Mouse (Mus musculus) midbrain, embryonic 16.5 days (tissue): ENCODE measurements around the gene Opn1mw. TPM values are rescaled to one million over a fixed set of nuclear protein-coding genes. Genes with fewer than 3 reads are reported as not detected.
"Not testable (repeated sequence)": the region's sequence is repeated elsewhere in the genome, so short reads cannot be mapped to it uniquely, and the experiment has no call there.

Experiments used
- ATAC-seq: fragments of 200-750 bp; cut with Nextera tagmentation; 2 replicates; pipeline ENCODE4 v1.8.0; 2017; ENCODE audit warnings: moderate TSS enrichment
- H3K27ac ChIP-seq: fragments of 300-500 bp; sonication (generic); 2 replicates; pipeline ENCODE4 v1.5.1; 2014; ENCODE audit warnings: mild to moderate bottlenecking, low read length, mixed read lengths
- H3K27me3 ChIP-seq: fragments of 300-500 bp; sonication (generic); 2 replicates; pipeline ENCODE4 v1.6.1; 2014; ENCODE audit warnings: low read depth, low read length, mixed read lengths; ENCODE audit not compliant: control insufficient read depth, insufficient read depth
- H3K36me3 ChIP-seq: fragments of 300-500 bp; sonication (generic); 2 replicates; pipeline ENCODE4 v1.6.1; 2014; ENCODE audit warnings: mild to moderate bottlenecking, low read length, moderate library complexity, mixed read lengths; ENCODE audit not compliant: control insufficient read depth, insufficient read depth
- H3K4me1 ChIP-seq: fragments of 300-500 bp; sonication (generic); 2 replicates; pipeline ENCODE4 v1.6.1; 2014; ENCODE audit warnings: mild to moderate bottlenecking, low read length, mixed read lengths; ENCODE audit not compliant: control insufficient read depth, insufficient read depth
- H3K4me2 ChIP-seq: fragments of 300-500 bp; sonication (generic); 2 replicates; pipeline ENCODE4 v1.6.1; 2014; ENCODE audit warnings: mild to moderate bottlenecking, low read length, mixed read lengths
- H3K4me3 ChIP-seq: fragments of 300-500 bp; sonication (generic); 2 replicates; pipeline ENCODE4 v1.5.1; 2014; ENCODE audit warnings: low read depth, mild to moderate bottlenecking, low read length, moderate library complexity, mixed read lengths
- H3K9ac ChIP-seq: fragments of 300-500 bp; sonication (generic); 2 replicates; pipeline ENCODE4 v1.6.1; 2014; ENCODE audit warnings: low read depth, low read length, mixed read lengths
- H3K9me3 ChIP-seq: fragments of 300-500 bp; sonication (generic); replicated peaks from 2 replicates; pipeline ENCODE4 v1.6.1; 2014; ENCODE audit warnings: mild to moderate bottlenecking, low read length, mixed read lengths; ENCODE audit not compliant: control insufficient read depth, poor library complexity, severe bottlenecking
- WGBS: fragments of 180-500 bp; shearing (Covaris S2); extraction: QIAGEN DNeasy Blood & Tissue Kit; methylation state at CpG from one replicate; pipeline ENCODE4 v1.1.7; 2014; 5-methylcytosine and 5-hydroxymethylcytosine counted together
- polyA plus RNA-seq: library from polyadenylated mRNA; unstranded; fragments of >200 nt; fragmentation: Nextera tagmentation; extraction: Ambion mirVana; gene quantifications from 2 replicates; pipeline ENCODE4 v1.2.1, GENCODE M21; 2015

The Opn1mw gene
- polyA plus RNA-seq, 1 experiment from 2014 or later, result not detected

DNA sequence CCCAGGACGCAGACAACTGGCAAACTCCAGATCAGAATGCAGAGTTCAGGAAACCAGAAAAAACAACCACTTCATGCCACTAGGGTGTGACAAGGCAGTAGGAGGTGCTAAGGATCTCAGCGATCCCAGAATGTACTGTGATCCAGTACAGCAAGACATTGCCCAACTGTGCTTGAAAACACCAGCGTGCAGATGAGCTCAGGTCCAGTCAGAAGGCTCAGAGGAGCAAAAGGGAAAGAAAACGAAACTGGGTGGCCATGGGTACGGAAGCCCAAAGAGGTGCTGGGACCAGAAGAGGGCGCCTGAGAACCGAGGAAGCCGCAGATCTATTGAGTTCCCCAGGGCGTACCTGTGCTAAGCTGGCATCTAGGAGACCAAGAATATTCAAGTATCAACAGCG lies 11.8 kb upstream of the Opn1mw start:
- Histone ChIP-seq H3K4me3 (peak overlapping the region; percentile 19), H3K27ac (no peak overlapping the region), H3K9ac (peak overlapping the region; percentile 33; the same call in 1 of the 2 replicates), H3K4me2 (peak overlapping the region; percentile 35), H3K4me1 (no peaks in the 10 kb centered on the region), H3K36me3 (no peaks in the 10 kb centered on the region), H3K27me3 (no peaks in the 10 kb centered on the region), H3K9me3 (no peaks in the 10 kb centered on the region)
- peak; percentile 73 for ATAC-seq
- 15% methylated on average over 10 of the region's 10 CpGs for WGBS

GRCm38 (mm10) chrX:74124975-74125374 lies 2.3 kb upstream of the Opn1mw start:
- Histone ChIP-seq H3K4me1 (no peaks in the 10 kb centered on the region), H3K27me3 (no peaks in the 10 kb centered on the region), H3K36me3 (no peaks in the 10 kb centered on the region), H3K9me3 (no peaks in the 10 kb centered on the region), H3K4me3 (no peak overlapping the region), H3K9ac (no peak overlapping the region), H3K27ac (no peak overlapping the region), H3K4me2 (no peak overlapping the region)
- ATAC-seq, result no peak
- 58% methylated on average over 2 of the region's 2 CpGs for WGBS

DNA sequence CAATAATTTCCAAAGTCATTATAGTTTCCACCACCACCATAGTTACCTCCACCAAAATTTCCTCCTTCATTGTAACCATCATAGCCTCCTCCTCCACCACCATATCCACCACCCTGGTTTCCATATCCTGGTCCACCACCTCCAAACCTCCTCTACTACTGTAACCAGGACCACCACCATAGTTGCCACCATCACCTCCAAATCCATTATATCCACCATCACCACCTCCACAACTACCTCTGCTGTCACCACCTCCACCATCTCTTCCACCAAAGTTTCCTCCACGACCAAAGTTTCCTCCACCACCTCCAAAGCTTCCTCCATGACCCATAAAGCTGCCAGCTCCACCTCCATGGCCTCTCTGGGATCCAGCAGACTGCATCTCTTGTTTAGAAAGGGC lies 8.0 kb downstream of the Opn1mw start, which contains the start of gene Mecp2:
Gene Mecp2, minus strand, starts transcription at position 101 of the 400 bp plus-strand sequence.
- not testable (repeated sequence) for H3K27me3 ChIP-seq, H3K27ac ChIP-seq, H3K9me3 ChIP-seq, ATAC-seq, H3K36me3 ChIP-seq, H3K9ac ChIP-seq, H3K4me3 ChIP-seq, H3K4me2 ChIP-seq, H3K4me1 ChIP-seq
- WGBS, result 43% methylated on average over 1 of the region's 1 CpGs

DNA sequence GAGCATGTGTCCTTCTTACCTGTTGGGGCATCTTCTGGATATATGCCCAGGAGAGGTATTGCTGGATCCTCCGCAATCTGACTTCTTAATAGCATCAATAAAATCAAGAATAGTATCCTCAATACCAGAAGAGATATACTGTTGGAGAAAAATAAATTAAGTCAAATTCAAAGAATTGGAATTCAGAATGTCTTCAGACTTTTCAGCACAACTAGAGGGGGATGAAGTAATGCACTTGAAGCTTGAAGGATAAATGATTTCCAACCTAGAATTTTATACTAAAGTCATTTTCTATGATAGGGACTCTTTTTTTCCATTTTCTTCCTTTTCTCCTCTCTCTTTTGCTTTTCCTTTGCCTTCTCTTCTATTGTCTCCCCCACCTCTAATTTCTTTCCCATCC lies 40.5 kb downstream of the Opn1mw start, which contains the start of gene Tex28:
Gene Tex28, minus strand, starts transcription at position 101 of the 400 bp plus-strand sequence.
- no peaks in the 10 kb centered on the region for H3K4me1 ChIP-seq
- H3K4me3 ChIP-seq, result no peak within 1 kb of the TSS
- H3K27ac ChIP-seq, result no peak within 1 kb of the TSS
- no peak for ATAC-seq
- 94% methylated on average over 1 of the region's 1 CpGs for WGBS
- H3K9me3 ChIP-seq, result no peaks in the 10 kb centered on the region
- H3K36me3 ChIP-seq, result no peaks in the 10 kb centered on the region
- H3K4me2 ChIP-seq, result no peak within 1 kb of the TSS
- H3K9ac ChIP-seq, result no peak within 1 kb of the TSS
- no peaks in the 10 kb centered on the region for H3K27me3 ChIP-seq

DNA sequence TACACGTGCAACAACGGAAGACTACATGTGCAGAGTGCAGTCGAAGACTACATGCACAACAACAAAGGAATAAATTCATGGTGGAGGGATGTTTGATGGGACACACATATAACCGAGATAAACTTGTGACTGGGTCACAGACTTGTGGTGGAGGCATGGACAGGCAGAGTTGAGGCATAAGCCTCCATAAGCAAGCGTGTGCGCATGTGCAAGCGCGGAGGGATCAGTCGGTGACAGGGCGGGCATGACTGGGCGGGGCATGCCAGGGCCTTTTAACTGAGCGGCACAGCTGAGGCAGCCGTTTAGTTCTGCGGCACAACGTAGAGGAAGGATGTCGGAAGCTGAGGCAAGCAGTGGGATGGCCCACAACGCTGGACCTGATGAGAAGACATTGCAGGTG lies 49.7 kb downstream of the Opn1mw start, which contains the start of gene Tktl1:
Gene Tktl1, plus strand, starts transcription at position 301 of the 400 bp plus-strand sequence.
- no peaks in the 10 kb centered on the region for H3K27me3 ChIP-seq
- WGBS, result 92% methylated on average over 17 of the region's 17 CpGs
- no peak within 1 kb of the TSS for H3K27ac ChIP-seq
- H3K4me1 ChIP-seq, result no peaks in the 10 kb centered on the region
- ATAC-seq, result no peak
- H3K36me3 ChIP-seq, result no peaks in the 10 kb centered on the region
- no peaks in the 10 kb centered on the region for H3K9me3 ChIP-seq
- H3K4me3 ChIP-seq, result no peak within 1 kb of the TSS
- no peak within 1 kb of the TSS for H3K9ac ChIP-seq
- H3K4me2 ChIP-seq, result no peak within 1 kb of the TSS

Other genes with a start within 250 kb of the Opn1mw start
- 0.09 and 0.34 TPM in 2 replicates for gene Avpr2, start 235.4 kb upstream of the Opn1mw start, polyA plus RNA-seq
- gene L1cam, start 231.4 kb upstream of the Opn1mw start, polyA plus RNA-seq, result 122 and 134 TPM in 2 replicates
- 3.0 and 3.3 TPM in 2 replicates for gene Arhgap4, start 205.6 kb upstream of the Opn1mw start, polyA plus RNA-seq
- 84.6 and 85.4 TPM in 2 replicates for gene Naa10, start 205.5 kb upstream of the Opn1mw start, polyA plus RNA-seq
- gene Renbp, start 196.6 kb upstream of the Opn1mw start, polyA plus RNA-seq, result 8.9 and 9.1 TPM in 2 replicates
- 39.1 and 51.4 TPM in 2 replicates for gene Hcfc1, start 161.1 kb upstream of the Opn1mw start, polyA plus RNA-seq
- 38.8 and 39.3 TPM in 2 replicates for gene Irak1, start 103.5 kb upstream of the Opn1mw start, polyA plus RNA-seq
- 11.7 and 14.0 TPM in 2 replicates for gene Mecp2, start 7.9 kb downstream of the Opn1mw start, polyA plus RNA-seq
- not detected in 2 replicates for gene Tex28, start 40.4 kb downstream of the Opn1mw start, polyA plus RNA-seq
- gene Tktl1, start 49.8 kb downstream of the Opn1mw start, polyA plus RNA-seq, result 0.11 TPM in 1 of 2 replicates, not detected in the other
- gene Flna, start 122.4 kb downstream of the Opn1mw start, polyA plus RNA-seq, result 84.6 and 88.4 TPM in 2 replicates
- 12.8 and 13.5 TPM in 2 replicates for gene Emd, start 127.2 kb downstream of the Opn1mw start, polyA plus RNA-seq
- 454 and 460 TPM in 2 replicates for gene Rpl10, start 143.3 kb downstream of the Opn1mw start, polyA plus RNA-seq
- gene Taz, start 154.4 kb downstream of the Opn1mw start, polyA plus RNA-seq, result 79.8 and 81.3 TPM in 2 replicates
- gene Dnase1l1, start 154.9 kb downstream of the Opn1mw start, polyA plus RNA-seq, result 2.8 and 4.3 TPM in 2 replicates
- 317 and 348 TPM in 2 replicates for gene Atp6ap1, start 169.6 kb downstream of the Opn1mw start, polyA plus RNA-seq
- gene Gdi1, start 177.5 kb downstream of the Opn1mw start, polyA plus RNA-seq, result 1,108 and 1,139 TPM in 2 replicates
- gene Fam50a, start 185.6 kb downstream of the Opn1mw start, polyA plus RNA-seq, result 61.9 and 62.3 TPM in 2 replicates
- 63.9 and 68.4 TPM in 2 replicates for gene Plxna3, start 201.6 kb downstream of the Opn1mw start, polyA plus RNA-seq
- gene Lage3, start 226.2 kb downstream of the Opn1mw start, polyA plus RNA-seq, result 63.2 and 68.7 TPM in 2 replicates
- gene Ubl4a, start 245.8 kb downstream of the Opn1mw start, polyA plus RNA-seq, result 65.9 and 72.6 TPM in 2 replicates
- gene Slc10a3, start 245.9 kb downstream of the Opn1mw start, polyA plus RNA-seq, result 8.5 and 9.7 TPM in 2 replicates